Mouse (Mus musculus) megakaryocyte progenitor cell, adult 5-6 weeks (primary cell): Measurements from ENCODE around the gene Adap2. TPM values are rescaled to one million over a fixed set of nuclear protein-coding genes. Genes with fewer than 3 reads are reported as not detected.
A peak's percentile ranks its signal among the peaks of the same experiment; 100 is the strongest.
"Not testable (repeated sequence)": the region's sequence is repeated elsewhere in the genome, so short reads cannot be mapped to it uniquely, and the experiment has no call there.

Experiments
- ATAC-seq: replicated peaks from 2 replicates; pipeline ENCODE4 v1.8.0; 2016; ENCODE audit warnings: mild to moderate bottlenecking, moderate TSS enrichment, inconsistent platforms; ENCODE audit not compliant: poor library complexity
- total RNA-seq, 2 experiments: library from RNA; stranded (forward) in 1 of 2; stranded (reverse) in 1 of 2; fragments of 157-497, 149-512 nt in 1 of 2; fragments of 200-1000 nt in 1 of 2; gene quantifications; 2 replicates each; pipeline versions ENCODE4 v1.2.3 to v1.2.4; 2015 to 2017

Gene Adap2
- total RNA-seq (2015) = 0.07 and 0.17 TPM in 2 replicates
- 0.12 and 0.61 TPM in 2 replicates for total RNA-seq (2017)

DNA sequence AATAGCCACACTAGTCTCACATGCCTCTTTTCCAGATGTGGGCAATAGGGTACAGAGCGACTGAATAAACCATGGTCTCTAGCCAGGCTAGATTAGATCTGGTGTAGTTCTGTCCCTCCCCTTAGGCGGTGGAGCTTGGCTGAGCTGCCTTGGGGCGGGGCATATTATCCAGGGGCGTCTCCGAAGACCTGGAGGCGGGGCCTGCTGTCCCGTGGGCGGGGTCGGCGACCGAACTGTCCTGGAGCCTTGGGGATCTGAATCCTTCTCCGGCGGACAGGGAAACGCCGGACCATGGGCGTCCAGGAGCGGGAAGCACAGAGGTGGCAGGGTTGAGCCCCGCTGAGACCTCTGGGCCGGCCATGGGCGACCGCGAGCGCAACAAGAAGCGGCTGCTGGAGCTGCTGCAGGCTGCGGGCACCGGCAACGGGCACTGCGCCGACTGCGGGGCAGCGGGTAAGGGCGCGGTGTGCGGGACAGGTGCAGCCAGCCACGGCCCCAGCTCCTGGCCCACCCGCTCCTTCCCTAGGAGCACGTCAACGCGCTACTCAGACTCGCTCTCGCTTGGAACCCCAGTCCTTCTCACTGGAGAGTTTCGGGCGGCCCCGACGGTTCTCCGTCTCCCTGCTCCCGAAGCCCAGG lies at the start of gene Adap2:
Gene Adap2, plus strand, starts transcription at position 249 of the 639 bp plus-strand sequence.
- peak; percentile 95 for ATAC-seq

DNA sequence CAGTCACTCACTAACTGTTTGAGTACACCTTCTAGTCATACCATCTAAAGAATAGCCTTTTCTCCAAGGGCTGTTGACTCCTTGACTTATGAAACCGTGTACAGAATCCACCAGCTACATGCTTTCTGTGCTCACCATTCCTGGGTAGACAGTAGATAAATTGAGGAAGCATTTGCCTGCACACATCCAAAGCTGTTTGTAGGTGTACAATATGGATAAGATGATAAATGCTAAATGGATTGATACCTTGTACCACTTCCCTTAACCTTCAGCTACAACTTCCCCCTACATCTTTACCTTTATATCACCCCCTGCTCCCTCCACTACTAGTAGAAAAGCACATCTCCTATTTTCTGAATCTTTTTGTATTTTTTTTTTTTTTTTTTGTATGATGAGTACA lies 49.5 kb upstream of the Adap2 start:
- ATAC-seq = no peak

DNA sequence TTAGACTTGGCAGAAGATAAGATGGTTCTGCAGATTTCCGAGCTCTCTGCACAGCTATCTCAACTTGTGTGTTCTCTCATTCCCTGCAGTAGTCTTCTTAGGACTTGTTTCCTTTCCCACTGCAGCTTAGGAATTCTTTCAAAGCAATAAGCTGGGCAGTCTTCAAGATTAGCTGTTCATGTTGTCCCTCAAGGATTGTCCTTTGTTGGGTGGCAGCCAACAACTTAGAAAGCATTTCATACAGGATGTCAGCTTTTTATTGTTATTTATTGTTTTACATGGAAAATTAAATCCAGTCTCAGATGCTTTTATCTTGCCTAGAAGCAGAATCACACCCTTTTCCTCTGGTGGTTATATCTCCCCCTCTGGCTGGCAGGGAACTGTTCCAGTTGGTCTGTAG lies 37.5 kb upstream of the Adap2 start:
- ATAC-seq = no peak

DNA sequence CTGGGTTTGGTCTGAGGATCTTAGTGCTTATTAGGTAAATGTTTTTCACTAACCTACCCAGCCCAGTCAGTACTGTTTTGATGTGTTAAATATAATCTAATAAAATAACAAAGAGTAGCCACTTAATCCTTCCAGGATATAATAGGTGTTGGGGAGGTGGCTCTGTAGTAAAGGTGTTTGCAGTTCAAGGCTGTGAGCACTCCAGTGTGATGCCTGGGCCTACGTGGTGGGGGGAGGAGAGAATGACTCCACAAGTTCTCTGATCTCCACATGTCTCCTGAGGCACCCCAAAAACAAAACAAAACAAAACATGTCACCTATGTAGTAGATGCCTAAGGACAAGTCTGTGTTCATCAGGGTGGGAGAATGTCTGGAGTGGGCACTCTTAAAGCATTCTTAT lies 21.9 kb upstream of the Adap2 start:
- no peak for ATAC-seq

DNA sequence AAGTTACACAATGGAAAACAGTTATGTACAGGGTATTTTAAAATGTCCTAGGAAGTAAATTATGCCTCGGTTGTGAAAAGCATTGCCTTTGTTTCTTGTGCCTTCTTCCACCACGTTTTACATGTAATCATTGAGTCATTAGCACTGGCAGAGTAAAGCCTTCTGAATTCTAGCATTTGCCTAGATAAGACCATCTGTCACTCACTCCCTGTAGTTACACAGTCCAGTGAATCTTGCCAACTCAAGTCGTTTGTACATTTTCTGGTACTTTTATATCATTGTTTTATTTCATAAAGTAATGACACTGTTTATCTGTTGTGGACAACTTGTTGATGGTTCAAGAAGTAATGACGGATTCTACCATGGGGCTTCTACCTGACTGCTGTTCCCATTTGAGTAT lies 19.2 kb upstream of the Adap2 start:
- ATAC-seq = peak; percentile 68; the same call in 1 of the 2 replicates

DNA sequence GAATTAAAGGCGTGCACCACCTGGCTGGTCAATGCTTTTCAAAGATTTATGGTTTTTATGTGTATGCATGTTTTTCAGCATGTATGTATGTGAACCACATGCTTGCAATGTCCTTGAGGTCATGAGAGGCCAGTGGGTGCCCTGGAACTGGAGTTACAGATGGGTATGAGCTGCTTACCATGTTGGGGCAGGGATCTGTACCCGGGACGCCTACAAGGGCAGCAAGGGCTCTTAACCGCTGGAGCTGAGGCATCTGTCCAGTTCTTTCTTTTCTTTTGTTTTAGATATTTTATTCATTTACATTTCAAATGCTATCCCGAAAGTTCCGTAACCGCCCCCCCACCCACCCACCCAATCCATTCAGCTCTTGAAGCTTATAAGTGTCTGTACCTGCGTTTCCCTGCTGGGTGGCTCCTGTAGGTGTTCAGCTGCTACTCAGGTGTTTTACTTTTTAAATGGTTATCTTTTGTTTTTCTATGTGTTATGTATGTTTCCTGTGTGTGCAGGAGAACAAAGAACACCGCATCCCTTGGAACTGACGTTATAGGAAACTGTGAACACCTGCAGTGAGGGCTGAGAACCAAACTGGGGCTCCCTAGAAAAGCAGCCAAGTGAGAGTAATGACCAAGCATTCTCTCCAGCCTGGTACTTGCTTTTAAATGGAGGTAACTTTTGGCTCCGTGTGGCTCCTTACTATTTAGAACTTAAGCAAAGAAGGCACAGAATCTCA lies 17.8 kb upstream of the Adap2 start:
- ATAC-seq = no peak

DNA sequence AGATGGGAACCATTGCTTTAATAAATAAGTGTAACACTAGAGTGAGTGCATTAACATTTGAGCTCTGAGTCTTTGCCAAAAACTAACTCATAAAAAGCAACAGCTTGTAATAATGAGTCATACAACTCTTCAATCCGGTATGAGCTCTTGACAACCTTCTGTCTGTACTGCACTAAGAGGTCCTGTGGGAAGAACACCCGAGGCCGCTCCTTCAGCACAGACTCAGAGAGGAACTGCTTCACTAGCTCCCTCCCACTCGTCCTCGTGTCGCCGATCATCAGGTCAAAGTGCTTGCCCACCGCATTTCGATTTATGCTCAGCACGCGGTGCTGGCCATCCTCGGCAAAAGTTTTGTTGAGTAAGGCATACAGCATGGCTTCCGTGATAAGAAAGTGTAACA lies 17.1 kb upstream of the Adap2 start:
- ATAC-seq = no peak

DNA sequence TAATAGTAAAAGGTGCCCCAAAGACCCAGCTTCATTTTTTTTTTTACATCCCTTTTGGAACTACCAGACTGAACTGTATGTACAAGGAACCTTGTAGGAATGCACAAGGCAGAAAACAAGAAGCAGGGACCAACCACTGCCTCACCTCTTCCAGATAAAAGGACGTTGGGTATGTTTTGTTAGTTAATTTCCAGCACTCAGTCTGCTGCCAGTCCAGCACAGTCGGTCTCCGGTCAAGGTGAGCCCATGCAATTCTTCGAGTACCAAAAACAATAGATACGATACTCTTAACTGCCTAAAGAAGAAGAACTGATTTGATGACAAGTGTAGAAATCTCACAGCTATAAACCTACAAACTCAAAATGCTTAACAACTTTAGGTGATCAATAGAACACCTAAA lies 16.1 kb upstream of the Adap2 start:
- ATAC-seq = no peak

DNA sequence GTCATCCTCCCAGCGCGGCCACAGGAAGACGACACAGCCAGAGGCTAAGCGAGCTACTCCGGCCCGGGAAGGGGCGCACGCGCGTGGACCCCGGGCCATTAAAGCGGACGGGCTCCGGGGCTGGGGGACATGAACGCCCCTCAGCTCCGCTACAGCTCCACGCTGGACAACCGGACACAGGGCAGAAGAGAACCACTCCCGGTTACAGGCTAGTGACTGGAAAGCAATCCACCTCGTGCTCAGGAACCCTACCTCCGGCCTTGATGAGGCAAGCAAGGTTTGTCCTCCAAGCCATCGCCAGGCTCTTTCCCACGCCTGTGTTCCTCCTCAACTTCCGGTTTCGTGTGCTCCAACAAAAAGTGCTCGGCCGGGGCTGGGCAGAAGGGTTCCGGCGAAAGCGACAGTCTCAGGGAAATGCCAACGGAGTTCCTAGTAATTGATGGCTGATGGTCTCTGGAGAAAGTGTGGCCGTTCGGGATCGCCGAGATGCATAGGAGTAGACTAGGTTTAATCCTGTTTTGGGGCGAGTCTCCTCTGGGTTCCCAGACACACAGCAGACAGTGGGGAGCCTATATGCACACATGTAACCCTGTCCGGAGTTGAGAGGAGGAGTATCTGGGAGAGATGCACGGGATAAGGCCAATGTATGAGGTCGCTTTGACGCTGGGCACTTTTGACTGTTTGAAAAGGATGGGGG lies 11.9 kb upstream of the Adap2 start, which contains the start of gene Tefm:
Gene Tefm, minus strand, starts transcription at position 351 of the 697 bp plus-strand sequence.
- peak; percentile 94 for ATAC-seq

DNA sequence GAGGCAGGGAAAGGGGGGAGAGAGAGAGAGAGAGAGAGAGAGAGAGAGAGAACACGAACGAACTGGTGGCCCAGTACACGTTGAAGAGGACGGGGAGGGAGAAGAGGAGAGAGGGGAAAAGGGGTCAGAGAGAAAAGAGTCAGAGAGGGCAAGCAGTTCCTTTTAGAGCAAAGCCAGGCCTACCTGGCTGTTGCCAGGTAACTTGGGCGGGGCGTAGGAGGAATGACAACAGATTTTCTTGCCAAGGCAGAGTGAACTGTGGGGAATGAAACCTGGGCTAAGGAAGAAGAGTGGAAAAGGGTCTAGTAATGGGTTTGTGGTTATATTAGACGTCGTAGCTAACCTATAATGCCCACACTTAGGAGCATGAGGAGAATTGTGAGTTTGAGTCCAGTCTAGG lies 11.0 kb upstream of the Adap2 start:
- no peak for ATAC-seq

DNA sequence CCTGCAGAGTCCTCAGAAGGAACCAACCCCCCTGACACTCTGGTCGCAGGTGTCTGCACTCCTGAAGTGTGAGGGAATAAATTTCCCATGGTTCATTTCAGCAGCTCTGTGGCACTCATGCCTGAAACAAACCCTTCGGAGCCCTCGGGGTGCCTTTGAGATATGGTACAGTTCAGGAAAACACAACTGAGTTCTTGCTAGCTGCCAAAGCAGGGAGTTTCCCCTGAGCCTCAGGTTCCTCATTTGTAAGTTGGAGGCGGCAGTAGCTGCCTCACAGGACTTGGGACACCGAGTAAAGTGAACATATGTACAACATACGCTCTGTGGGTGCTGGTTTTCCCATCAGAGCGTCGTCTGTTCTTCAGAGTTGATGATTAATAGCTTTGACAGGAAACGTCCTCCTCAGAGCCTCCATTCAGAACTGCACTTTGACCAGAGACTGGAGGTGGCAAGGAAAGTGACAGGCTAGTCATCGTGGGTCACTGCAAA lies 8.1 kb upstream of the Adap2 start:
- ATAC-seq = peak; percentile 27

DNA sequence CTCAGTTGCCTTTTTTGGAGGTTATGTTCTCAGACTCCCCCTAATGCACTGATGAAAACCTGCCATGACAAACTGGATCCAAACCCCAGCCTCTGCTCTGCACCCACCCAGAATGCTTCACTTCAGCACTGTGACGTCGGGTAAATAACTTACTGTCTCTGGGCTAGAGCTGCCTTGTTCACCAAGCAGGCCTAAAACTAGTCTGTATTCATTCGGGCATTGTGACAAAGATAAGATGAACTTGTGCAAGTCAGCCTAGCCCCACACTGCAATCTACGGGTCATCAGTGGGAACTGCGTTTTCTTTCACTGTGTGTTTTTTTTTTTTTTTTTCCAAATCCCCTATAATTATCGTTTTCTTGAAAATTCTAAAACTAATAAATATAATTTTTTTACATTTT lies 6.2 kb upstream of the Adap2 start:
- ATAC-seq = peak; percentile 62

DNA sequence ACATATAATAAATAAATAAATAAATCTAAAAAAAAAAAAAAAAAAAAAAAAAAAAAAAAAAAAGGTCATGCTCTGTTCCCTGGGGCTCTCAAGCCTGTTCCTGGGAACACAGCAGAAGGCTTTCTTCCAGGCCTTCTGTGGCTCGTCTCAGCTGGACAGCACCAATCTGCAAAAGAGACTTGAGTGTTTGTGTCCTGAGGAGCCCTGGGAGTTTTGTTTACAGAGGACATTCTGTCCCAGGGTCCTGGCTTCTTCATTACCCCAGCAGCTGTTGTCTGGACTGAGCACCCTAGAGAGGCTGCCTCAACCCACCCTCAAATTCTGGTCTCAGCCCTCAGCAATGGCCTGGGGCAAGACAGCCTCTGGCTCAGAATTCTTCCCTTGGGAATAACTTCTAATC lies 5.6 kb upstream of the Adap2 start:
- no peak for ATAC-seq

DNA sequence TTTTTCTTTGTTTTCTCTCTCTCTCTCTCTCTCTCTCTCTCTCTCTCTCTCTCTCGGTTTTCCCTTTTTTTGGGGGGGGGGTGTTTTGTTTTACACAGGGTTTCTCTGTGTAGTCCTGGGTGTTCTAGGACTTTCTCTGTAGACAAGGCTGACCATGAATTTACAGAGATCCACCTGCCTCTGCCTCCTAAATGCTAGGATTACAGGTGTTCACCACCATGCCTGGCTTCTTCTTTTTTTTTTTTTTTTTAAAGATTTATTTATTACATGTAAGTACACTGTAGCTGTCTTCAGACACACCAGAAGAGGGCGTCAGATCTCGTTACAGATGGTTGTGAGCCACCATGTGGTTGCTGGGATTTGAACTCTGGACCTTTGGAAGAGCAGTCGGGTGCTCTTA lies 4.9 kb upstream of the Adap2 start:
- ATAC-seq = not testable (repeated sequence)

DNA sequence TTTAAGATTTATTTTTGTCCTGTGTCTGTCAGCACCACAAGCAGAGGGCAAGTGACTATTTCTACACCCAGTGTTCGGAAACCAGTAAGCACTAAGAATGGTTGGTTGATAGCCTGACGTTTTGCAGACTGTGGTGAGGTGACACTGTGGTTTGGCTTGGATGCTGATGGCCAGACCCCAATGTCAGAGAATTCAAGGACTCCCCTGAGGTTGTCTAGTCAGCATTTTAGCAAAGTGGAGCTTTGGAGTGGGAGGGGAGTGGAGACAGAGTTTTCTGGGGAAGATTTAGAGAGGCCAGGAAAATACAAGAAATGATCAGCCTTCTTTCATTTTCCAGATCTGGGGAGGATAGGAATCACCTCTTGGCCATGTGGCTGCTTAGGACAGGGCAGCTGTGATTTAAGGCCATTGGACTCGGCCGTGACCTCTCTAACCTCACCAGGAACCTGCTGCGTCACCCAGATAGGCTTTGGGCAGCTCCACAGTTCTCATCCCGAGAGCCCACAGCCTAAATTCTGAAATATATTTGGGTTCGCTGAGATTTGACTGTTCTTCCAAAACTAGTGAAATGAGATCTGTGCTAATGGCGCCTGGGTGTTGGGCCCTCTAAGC lies 4.4 kb upstream of the Adap2 start:
- ATAC-seq = no peak

DNA sequence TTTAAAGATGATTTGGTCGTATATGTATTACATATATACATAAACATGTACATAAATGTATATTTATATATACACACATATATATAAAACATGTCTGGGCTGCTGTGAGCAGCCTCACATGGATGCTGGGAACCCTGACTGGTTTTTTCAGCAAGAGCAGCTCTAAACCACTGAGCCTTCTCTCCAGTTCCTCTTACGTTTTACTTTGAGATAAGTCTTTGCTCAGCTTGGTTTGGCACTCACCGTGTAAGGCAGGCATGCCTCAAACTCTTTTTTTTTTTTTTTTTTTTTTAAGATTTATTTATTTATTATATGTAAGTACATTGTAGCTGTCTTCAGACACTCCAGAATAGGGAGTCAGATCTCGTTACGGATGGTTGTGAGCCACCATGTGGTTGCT lies 3.3 kb upstream of the Adap2 start:
- no peak for ATAC-seq

DNA sequence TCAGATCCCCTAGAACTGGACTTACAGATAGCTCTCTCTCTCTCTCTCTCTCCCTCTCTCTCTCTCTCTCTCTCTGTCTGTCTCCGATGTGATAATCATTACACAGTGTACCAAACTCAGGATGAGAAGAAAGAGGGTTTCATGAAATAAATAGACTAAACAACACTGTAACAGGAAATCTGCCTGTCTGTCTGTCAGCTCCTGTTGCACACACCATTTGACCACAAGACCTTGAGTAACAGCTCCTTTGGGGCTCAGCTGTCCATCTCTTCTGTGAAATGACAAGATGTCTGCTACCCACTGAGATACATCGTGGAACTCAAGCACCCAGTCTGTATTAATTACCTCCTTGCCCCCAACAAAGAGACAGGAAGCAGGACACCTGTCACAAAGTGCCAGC lies 2.4 kb upstream of the Adap2 start:
- peak; percentile 32 for ATAC-seq

DNA sequence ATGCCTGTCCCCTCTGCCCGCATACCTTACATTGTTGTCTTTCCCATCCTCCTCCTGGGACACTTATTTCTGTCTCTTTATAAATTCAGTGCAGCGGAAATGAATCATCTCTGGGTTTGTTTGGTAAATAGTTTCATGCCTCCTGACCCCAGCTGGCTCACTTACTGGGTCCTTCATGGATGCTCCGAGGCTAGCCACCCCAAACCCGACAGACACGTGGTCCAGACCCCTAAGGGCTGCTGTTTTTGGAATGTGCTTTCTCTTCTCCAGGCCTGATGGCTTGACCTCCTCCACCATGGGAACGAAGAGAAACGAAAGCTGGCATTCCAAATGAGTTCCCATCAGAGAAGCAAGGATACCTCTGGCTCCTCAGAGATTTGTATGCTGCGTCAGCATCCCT lies 1.5 kb upstream of the Adap2 start:
- ATAC-seq = no peak

DNA sequence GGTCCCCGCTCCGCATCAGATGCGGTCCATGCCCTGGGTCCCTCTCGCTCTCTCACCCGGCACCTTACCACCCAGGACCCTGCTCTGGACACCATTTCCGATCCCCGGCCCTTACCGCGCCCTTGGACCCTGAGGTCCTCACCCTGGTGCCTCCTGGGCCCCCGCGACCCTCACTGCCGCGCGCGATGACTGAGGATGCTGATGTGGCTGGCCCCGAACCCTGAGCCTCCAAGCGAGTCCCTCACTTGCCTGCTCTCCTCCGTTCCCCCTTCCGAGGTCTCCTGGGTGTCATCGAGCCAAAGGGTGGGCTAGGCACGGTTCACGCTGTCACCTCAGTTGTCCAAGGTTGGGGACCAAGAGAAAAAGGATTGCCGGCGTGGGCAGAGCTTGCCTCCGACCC lies 596 bp downstream of the Adap2 start:
- no peak for ATAC-seq

DNA sequence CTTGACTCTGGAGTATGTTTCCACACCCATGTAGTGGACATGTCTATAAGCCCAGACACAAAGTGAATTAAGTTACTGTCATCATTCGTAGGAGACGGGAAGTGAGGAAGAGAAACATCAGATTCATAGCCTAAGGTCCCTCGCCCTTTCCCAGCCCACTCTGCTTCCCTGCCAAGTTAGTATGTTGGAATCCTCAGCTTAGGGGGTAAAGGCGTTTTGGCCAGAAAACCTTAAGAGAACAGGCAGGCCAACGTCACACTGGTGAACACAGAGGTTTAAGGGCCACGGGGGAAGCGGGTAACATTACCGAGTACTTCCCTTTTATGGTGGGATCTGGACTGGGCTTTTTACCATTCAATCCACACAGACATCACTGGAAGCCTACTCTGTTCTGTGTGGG lies 1.6 kb downstream of the Adap2 start:
- ATAC-seq = 0 out of 2 replicates have a peak, but pooled peaks have one; percentile 22

DNA sequence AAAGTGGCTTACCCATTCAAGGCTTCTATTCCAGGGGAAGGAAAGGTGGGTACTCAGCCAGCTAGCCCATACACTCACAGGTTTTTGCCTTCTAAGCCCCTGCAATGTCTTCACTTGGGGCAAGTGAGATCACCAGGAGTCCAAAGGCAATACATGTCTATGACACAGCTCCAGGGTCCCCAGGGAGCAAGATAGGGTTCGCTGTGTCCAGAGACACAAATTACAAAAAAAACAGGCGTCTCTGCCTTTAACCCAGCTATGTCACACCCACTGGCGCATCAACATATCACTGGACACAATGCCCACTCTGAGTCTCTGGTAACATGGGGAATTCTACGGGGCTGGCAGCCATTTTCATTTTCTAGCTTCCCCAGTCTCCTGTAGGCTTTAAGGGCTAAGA lies 2.1 kb downstream of the Adap2 start:
- no peak for ATAC-seq
